Mouse (Mus musculus): ENCODE measurements around the gene Peak1.

DNA sequence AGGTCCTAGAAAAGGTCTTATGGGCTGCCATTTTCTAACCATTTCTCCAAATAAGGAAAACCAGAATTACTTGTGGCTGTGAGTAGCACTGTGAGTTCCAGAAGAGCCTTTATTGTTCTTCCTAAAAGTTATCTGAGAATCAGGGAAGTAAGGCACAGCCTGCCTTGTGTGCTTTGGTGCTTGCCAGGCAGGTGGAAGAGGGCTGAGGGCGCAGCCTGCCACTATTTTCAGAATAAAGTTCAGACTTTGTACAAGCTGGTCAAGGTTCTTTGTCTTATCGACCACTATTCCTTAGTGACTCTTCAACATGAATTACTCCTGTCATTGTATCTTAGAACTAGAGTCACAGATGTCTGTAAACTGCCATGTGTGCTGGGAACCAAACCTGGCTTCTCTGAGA lies 184.6 kb downstream of the Peak1 start:
- no peak for TF ChIP-seq FOSL1 (IDR thresholded peaks at IDR 0.05; ENCODE audit: insufficient read depth, low read length, poor library complexity, severe bottlenecking)
- TF ChIP-seq MAX (IDR thresholded peaks at IDR 0.05): no peak
- no peak for TF ChIP-seq CTCF (IDR thresholded peaks at IDR 0.05; ENCODE audit: control insufficient read depth, insufficient read depth, insufficient read length)
- no peak for TF ChIP-seq MYOG (IDR thresholded peaks at IDR 0.05; ENCODE audit: control insufficient read depth, extremely low read depth, insufficient read length)
- no peak for TF ChIP-seq CEBPB (IDR thresholded peaks at IDR 0.05; ENCODE audit: low read depth)
- no peak for TF ChIP-seq USF1 (IDR thresholded peaks at IDR 0.05; ENCODE audit: low read depth)

Data from C2C12 (cell line).